Mouse (Mus musculus): ENCODE measurements around the gene LTO1.
"Not testable (repeated sequence)": the region's sequence is repeated elsewhere in the genome, so short reads cannot be mapped to it uniquely, and the experiment has no call there.

The LTO1 gene

GRCm38 (mm10) chr7:144914948-144915750 lies at the start of gene LTO1:
Gene LTO1, plus strand, starts transcription at chr7:144915100.
- peak; percentile 92 for DNase-seq

DNA sequence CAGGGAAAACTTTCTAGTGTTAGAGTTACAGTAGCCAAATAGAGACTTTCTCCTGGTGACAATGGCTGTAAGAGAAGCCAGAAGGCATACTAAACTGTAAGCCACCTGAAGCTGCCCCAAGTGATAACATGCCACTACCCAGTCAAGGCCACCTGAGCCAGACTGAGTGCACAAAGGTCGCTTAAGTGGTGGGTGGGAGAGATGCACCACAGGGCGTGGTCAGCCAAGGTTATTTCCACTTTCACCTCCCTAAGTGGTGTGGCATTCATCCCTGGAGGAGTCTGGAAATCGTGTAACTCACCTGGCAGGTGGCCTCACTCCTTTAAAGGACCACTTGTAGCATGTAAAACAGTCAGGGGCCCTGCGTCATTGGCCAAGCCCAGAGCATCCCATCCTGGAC lies 47.7 kb upstream of the LTO1 start:
- DNase-seq, result no peak

GRCm38 (mm10) chr7:144867602-144868001 lies 47.3 kb upstream of the LTO1 start:
- no peak for DNase-seq

- no peak for DNase-seq
Observed at GRCm38 (mm10) chr7:144872420-144872819, 42.5 kb upstream of the LTO1 start.

GRCm38 (mm10) chr7:144873160-144873559 lies 41.7 kb upstream of the LTO1 start:
- DNase-seq, result no peak

GRCm38 (mm10) chr7:144874226-144874625 lies 40.7 kb upstream of the LTO1 start:
- DNase-seq, result no peak

- no peak for DNase-seq
Observed at GRCm38 (mm10) chr7:144878401-144878800, 36.5 kb upstream of the LTO1 start.

DNA sequence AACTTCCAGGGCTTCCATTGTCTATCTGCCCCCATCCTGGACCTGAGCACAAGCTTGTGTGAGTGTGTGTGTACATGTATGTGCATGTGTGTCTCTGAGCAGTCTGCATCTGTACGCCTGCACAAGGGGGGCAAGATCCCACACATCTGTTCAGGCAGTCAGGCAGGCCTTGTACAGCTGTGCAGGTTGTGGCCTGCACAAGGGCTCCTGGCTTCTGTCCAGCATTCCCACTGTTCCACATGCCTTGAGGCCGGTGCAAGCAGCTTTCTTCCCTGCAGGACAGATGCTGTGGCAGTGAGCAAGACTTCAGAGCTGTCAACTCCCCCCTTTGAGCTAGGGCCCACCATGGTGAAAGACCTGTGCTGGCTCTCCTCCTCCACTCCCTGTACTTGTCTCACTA lies 31.8 kb upstream of the LTO1 start:
- DNase-seq, result no peak

DNA sequence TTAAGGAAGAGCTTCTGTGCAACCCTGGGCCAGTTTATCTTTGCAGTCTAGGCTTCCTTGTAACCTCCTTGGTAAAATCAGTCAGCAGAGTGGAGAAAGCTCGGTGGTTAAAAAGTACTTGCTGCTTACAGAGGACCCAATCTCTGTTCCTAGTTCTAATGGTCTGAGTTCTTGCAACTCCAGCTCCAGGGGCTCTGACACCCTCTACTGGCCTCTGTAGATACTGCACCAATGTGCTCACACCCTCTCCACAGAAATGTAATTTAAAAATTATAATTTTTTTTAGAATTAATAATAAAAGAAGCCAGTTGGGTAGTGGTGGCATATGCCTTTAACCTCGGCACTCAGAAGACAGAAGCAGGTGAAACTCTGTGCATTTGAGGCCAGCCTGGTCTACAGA lies 27.2 kb upstream of the LTO1 start:
- DNase-seq, result no peak

- no peak for DNase-seq
Observed at GRCm38 (mm10) chr7:144888564-144889299, 26.2 kb upstream of the LTO1 start.

GRCm38 (mm10) chr7:144890661-144891060 lies 24.2 kb upstream of the LTO1 start:
- not testable (repeated sequence) for DNase-seq

GRCm38 (mm10) chr7:144891863-144892262 lies 23.0 kb upstream of the LTO1 start:
- no peak for DNase-seq

- DNase-seq, result no peak
Observed at GRCm38 (mm10) chr7:144892322-144892721, 22.6 kb upstream of the LTO1 start.

- peak; percentile 24 for DNase-seq
Observed at GRCm38 (mm10) chr7:144894191-144894590, 20.7 kb upstream of the LTO1 start.

GRCm38 (mm10) chr7:144894706-144895105 lies 20.2 kb upstream of the LTO1 start:
- DNase-seq, result no peak

DNA sequence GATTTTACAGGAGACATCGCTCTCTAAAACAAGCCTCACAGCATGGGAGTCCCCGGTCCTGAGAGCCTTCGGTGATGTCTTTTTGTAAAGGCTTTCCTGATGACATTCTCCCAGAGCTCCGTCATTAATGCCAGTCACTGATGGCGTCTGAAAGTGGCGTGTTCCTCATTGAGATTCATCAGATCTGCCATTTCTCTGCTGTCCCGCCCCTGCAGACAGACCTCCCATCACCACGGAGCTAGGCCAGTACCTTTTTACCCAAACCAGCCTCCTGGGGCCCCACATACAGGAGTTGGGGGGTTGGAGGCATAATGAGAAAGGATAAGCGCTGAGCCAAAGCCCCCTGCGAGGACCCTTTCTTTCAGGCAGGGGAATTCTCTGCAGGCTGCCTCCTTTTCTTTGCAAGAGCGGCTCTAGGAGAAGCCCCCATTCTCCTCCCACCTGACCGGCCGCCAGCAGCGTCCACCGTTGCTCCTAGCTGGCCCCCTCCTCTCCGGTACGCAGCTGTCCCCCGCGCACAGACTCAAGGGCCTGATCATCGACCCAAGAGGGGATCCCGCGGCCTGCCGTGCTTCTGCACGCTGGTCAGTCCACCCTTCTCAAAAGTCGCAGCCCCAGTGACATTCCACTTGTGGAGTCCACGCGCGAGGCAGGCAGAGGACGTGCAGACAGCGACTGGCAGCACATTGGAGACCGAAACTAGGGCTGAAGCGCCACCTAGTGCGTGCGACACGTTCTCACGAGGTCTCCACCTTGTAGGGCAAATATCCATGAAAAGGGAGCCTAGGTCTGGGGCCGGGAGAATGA lies 19.4 kb upstream of the LTO1 start:
- peak; percentile 70 for DNase-seq

GRCm38 (mm10) chr7:144896294-144897218 lies 18.3 kb upstream of the LTO1 start, which contains the start of gene Fgf15:
Gene Fgf15, plus strand, starts transcription at chr7:144896531.
- no peak for DNase-seq

DNA sequence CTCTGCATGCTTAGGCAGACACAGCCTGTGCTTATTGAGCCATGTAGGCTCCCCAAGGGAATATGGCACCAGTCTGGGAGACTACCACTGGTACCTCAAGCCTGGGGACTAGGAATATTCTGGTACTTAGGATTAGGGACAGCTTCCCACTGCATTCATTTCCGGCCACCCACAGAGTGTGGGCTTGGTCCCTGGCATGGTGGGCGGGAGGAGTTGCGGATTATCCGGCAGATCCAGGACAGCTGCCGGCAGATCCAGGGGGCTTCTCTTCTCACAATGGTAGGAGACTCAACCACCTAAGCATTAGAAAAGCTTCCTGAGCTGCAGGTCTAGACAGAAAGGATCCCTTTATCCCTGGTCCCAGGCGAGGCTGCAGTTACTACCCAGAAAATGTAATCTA lies 16.4 kb upstream of the LTO1 start:
- DNase-seq, result no peak

- DNase-seq, result not testable (repeated sequence)
Observed at GRCm38 (mm10) chr7:144905514-144905913, 9.4 kb upstream of the LTO1 start.

DNA sequence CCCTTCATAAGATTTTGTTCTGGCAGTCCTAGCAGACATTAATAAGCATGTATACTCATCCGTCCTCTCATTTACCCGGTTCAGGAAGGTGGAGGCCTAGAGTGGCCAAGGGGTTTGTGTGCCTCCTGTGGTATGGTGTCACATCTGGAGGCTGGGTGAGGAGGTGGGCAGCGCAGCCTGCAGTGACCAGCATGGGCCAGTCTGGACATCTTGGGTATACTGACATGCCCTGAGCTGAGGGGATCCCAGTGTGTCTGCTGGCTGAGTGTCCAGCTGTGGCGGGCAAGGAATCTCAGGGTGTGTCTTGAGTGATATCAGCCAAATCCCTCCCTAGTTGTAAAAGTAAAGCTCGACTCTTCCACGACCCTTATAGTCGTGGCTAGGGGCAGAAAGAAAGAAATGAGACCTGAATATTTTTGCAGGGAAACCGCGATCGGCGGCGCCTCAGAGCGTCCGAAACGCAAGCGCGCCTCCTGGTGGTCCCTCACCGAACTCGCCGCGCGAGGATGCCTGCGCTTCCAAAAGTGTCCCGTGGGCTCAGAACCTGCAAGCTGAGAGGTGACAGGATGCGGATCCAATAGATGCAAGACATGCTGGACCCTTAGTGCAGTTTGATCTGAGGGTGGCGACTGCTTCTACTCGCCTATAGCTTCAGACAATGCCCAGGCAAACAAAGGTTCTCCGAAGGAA lies 8.0 kb upstream of the LTO1 start:
- DNase-seq, result peak; percentile 56

DNA sequence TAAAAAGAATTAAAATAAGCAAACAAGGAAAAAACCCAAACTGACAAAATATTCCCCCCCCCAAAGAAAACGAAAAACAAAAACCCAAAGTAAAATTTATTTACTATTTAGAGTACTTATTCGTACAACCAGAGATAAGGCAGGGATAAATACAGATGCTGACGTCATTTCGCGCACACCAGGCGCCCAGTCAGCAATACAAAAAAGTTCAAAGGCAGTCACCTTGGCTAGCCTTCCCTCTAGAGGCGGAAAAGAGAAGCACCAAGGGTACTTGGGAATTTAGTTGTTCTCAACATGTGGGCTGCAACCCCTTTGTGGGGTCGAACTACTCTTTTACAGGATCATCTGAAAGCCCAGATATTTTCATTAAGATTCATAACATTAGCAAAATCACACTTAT lies 7.1 kb upstream of the LTO1 start:
- DNase-seq, result no peak

DNA sequence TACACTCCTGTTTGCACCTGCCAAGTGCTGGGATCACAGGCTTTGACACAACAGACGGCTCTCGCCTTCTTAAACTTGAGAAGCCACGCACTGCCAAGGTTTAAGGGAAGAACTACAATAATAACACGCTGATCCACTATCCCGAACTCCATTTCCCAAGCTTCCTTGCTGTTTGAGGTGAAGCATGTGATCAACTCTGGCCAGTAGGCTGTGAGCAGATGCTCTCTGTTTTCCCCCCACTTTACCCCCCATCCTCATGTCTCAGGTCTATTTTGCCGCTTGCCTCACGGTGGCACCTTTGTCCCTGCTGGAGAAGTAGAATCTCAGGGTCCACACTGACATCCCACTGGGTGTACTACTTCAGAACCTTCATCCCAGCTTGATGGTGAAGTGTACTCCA lies 6.2 kb upstream of the LTO1 start:
- DNase-seq, result peak; percentile 18

Measured in cerebellum, adult 9-10 months (tissue).